ENCODE assay signal across 8 mouse cellular contexts in genomic region chr12:100996378-100996898, GRCm38 (mm10). TPM values are rescaled to one million over a fixed set of nuclear protein-coding genes. Genes with fewer than 3 reads are reported as not detected.
DNase-seq lines count a peak whose midpoint lies in the region; ATAC-seq lines count a peak whose summit lies in the region.

No protein-coding gene starts in this region.

- H3K36me3 ChIP-seq in forebrain, embryonic 14.5 days (ENCODE audit: control insufficient read depth, insufficient read depth, low read length), result 0 out of 2 replicates have a peak, but pooled peaks cover 5% of the 10 kb centered on the region
- H3K36me3 ChIP-seq in liver, embryonic 12.5 days, result peaks cover 8% of the 10 kb centered on the region; the same call in 1 of the 2 replicates

- ATAC-seq in forebrain, embryonic 14.5 days, result peak; percentile 30; the same call in 1 of the 2 replicates
- ATAC-seq in liver, embryonic 12.5 days, result peak; percentile 48; the same call in 1 of the 2 replicates

- H3K27ac ChIP-seq in forebrain, embryonic 14.5 days (ENCODE audit: low read depth, low read length), result peak overlapping the region; percentile 33
- peak overlapping the region; percentile 46 for H3K27ac ChIP-seq in liver, embryonic 12.5 days

- peaks cover 18% of the 10 kb centered on the region for H3K4me1 ChIP-seq in forebrain, embryonic 14.5 days (ENCODE audit: control insufficient read depth, insufficient read depth, low read length)
- peaks cover 72% of the 10 kb centered on the region for H3K4me1 ChIP-seq in liver, embryonic 12.5 days

- no peak overlapping the region for H3K4me2 ChIP-seq in forebrain, embryonic 14.5 days (ENCODE audit: low read length)
- H3K4me2 ChIP-seq in liver, embryonic 12.5 days, result peak overlapping the region; percentile 14; the same call in 1 of the 2 replicates

- DNase-seq in 3134 (ENCODE audit: extremely low read depth, insufficient read length, low spot score) (peak; percentile 15), 3T3-L1 (ENCODE audit: low read depth, low spot score) (peak; percentile 14)
- no peak for DNase-seq in forebrain, embryonic 14.5 days (ENCODE audit: low spot score)
- DNase-seq in cerebellum, postnatal 4 days (ENCODE audit: low spot score in 2 of 2), result no peak
- DNase-seq in cerebellum, adult 18-20 months, result no peak
- no peak for DNase-seq in cerebellum, adult 9-10 months
- no peak for DNase-seq in testis, postnatal 14 days (ENCODE audit: low spot score)

- WGBS in forebrain, embryonic 14.5 days, result 30% methylated on average over 5 of the region's 5 CpGs
- 52% methylated on average over 5 of the region's 5 CpGs for WGBS in liver, embryonic 12.5 days (ENCODE audit: insufficient replicate concordance)

- H3K9ac ChIP-seq in forebrain, embryonic 14.5 days (ENCODE audit: low read length), result 0 out of 2 replicates have a peak overlapping the region, but pooled peaks have one; percentile 13
- H3K9ac ChIP-seq in liver, embryonic 12.5 days, result no peak overlapping the region

- no peaks in the 10 kb centered on the region for H3K27me3 ChIP-seq in forebrain, embryonic 14.5 days (replicated peaks; ENCODE audit: control insufficient read depth, insufficient read depth, low read length)
- no peaks in the 10 kb centered on the region for H3K27me3 ChIP-seq in liver, embryonic 12.5 days (replicated peaks)

- no peak overlapping the region for H3K4me3 ChIP-seq in forebrain, embryonic 14.5 days (ENCODE audit: low read depth, low read length)
- H3K4me3 ChIP-seq in liver, embryonic 12.5 days, result no peak overlapping the region

- H3K9me3 ChIP-seq in forebrain, embryonic 14.5 days (replicated peaks; ENCODE audit: control insufficient read depth, low read length), result no peaks in the 10 kb centered on the region
- no peaks in the 10 kb centered on the region for H3K9me3 ChIP-seq in liver, embryonic 12.5 days (replicated peaks)

RNA-seq across cellular contexts. Expression of gene Ccdc88c, which starts 32.4 kb away (rescaled TPM):
- 11.6 and 15.3 TPM in 2 replicates for polyA plus RNA-seq in forebrain, embryonic 14.5 days (2014; fragmentation: Nextera tagmentation; extraction: Ambion mirVana)
- polyA plus RNA-seq in liver, embryonic 12.5 days (2016; fragmentation: Nextera tagmentation; extraction: Ambion mirVana), result 8.4 and 9.6 TPM in 2 replicates

Comparison
In these comparisons a context has a peak if more than half of its experiments do, and no peak if none do; other contexts are left out.
1. DNase-seq: peak in 3134 (single experiment) and 3T3-L1 (single experiment); none in forebrain, embryonic 14.5 days (single experiment), cerebellum, postnatal 4 days (0 of 2), cerebellum, adult 18-20 months (0 of 2), cerebellum, adult 9-10 months (single experiment) and testis, postnatal 14 days (single experiment).